8 mouse cellular contexts compared by ENCODE assay signal in the genomic region with DNA sequence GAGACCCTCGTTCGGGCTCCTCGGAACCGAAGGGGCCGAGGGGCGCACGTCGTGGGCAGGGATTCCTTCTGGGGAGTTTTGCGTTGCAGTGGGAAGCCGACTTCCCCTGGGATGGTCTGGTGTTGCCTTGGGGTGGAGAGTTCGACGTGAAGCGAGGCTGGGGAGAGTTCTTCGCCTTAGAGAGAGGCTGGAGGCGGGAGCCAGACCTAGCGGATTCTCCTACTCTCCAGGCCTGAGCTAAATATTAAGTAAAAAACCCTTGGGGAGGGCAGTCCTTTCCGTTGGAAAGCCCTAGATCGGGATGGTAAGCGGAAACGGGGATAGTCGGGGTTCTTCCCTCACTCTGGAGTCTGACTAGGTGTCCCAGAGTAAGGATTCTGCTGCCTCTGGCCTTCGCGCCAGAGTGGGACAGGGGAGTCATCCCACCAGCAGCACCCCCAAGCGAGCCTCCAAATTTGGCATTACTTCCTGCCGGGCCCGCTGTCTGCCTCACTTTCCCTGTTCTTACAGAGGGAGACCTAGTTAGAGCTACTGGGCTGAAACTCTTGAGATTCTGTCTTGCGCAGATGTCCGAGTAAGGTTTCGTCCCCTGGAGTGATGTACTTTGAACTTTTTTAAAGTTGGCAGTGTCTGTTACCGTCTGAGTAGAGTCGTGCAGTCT. TPM values are rescaled to one million over a fixed set of nuclear protein-coding genes. Genes with fewer than 3 reads are reported as not detected.
DNase-seq lines count a peak whose midpoint lies in the region; ATAC-seq lines count a peak whose summit lies in the region.

No protein-coding gene starts in this region.

- H3K4me3 ChIP-seq in lung, embryonic 15.5 days, result peak overlapping the region; percentile 95
- H3K4me3 ChIP-seq in stomach, embryonic 15.5 days (replicated peaks), result peak overlapping the region; percentile 67

- intact Hi-C loops in gastrocnemius, postnatal 14 days (cut with DNase I; ENCODE audit: low total_unique reads), result loop anchor here (10.0 kb wide), 1 partner anchor 92 kb away; a partner anchor contains a TSS

- DNase-seq in 3134 (ENCODE audit: extremely low read depth, insufficient read length, low spot score) (peak; percentile 55), A20 (ENCODE audit: low read depth, low spot score) (peak; percentile 68)
- DNase-seq in c-Kit-negative CD71-positive TER-119-positive erythroid progenitor cells, embryonic 14.5 days (ENCODE audit: low read depth, low spot score), result peak; percentile 31
- DNase-seq in gastrocnemius, postnatal 14 days, result peak; percentile 20
- DNase-seq in kidney, adult 18-20 months, result peak; percentile 56
- DNase-seq in right cerebral cortex, postnatal 25 days, result no peak

- peak overlapping the region; percentile 82 for H3K4me2 ChIP-seq in lung, embryonic 15.5 days
- peak overlapping the region; percentile 90 for H3K4me2 ChIP-seq in stomach, embryonic 15.5 days

- H3K36me3 ChIP-seq in lung, embryonic 15.5 days, result 0 out of 2 replicates have a peak, but pooled peaks cover 3% of the 10 kb centered on the region
- no peaks in the 10 kb centered on the region for H3K36me3 ChIP-seq in stomach, embryonic 15.5 days

- H3K27ac ChIP-seq in lung, embryonic 15.5 days, result peak overlapping the region; percentile 75
- peak overlapping the region; percentile 50 for H3K27ac ChIP-seq in stomach, embryonic 15.5 days

- peak overlapping the region; percentile 80 for H3K9ac ChIP-seq in lung, embryonic 15.5 days
- peak overlapping the region; percentile 84 for H3K9ac ChIP-seq in stomach, embryonic 15.5 days

- no peaks in the 10 kb centered on the region for H3K9me3 ChIP-seq in lung, embryonic 15.5 days
- no peaks in the 10 kb centered on the region for H3K9me3 ChIP-seq in stomach, embryonic 15.5 days

- WGBS in lung, embryonic 15.5 days, result under 1% methylated on average over 31 of the region's 31 CpGs
- WGBS in stomach, embryonic 15.5 days, result 1% methylated on average over 31 of the region's 31 CpGs

- no peak for ATAC-seq in lung, embryonic 15.5 days (ENCODE audit: borderline replicate concordance, extremely low read depth, low FRiP score, low TSS enrichment)
- ATAC-seq in stomach, embryonic 15.5 days (ENCODE audit: insufficient read depth, low FRiP score, low read depth), result no peak; the same call in 1 of the 2 replicates

- H3K27me3 ChIP-seq in lung, embryonic 15.5 days, result no peaks in the 10 kb centered on the region
- no peaks in the 10 kb centered on the region for H3K27me3 ChIP-seq in stomach, embryonic 15.5 days (replicated peaks)

- H3K4me1 ChIP-seq in lung, embryonic 15.5 days, result peaks cover 20% of the 10 kb centered on the region
- H3K4me1 ChIP-seq in stomach, embryonic 15.5 days, result peaks cover 14% of the 10 kb centered on the region

RNA-seq across cellular contexts. Expression of a gene that starts 0.8 kb away (rescaled TPM):
- total RNA-seq in gastrocnemius, postnatal 14 days (2021), result 10 to 100 TPM; 21.1 to 25.2 TPM
- polyA plus RNA-seq in lung, embryonic 15.5 days (2015; fragmentation: Nextera tagmentation; extraction: Ambion mirVana), result 55.4 and 59.8 TPM in 2 replicates
- polyA plus RNA-seq in stomach, embryonic 15.5 days (2015; fragmentation: Nextera tagmentation; extraction: Ambion mirVana), result 55.6 and 61.6 TPM in 2 replicates

RNA-seq across cellular contexts. Expression of a gene that starts 0.9 kb away (rescaled TPM):
- 10 to 100 TPM in 1 of 2 experiments, 1 to 10 TPM in 1; 9.4 to 10.3 TPM for total RNA-seq in gastrocnemius, postnatal 14 days (2021)
- 33.7 and 35.2 TPM in 2 replicates for polyA plus RNA-seq in lung, embryonic 15.5 days (2015; fragmentation: Nextera tagmentation; extraction: Ambion mirVana)
- polyA plus RNA-seq in stomach, embryonic 15.5 days (2015; fragmentation: Nextera tagmentation; extraction: Ambion mirVana), result 33.0 and 34.9 TPM in 2 replicates
